Mouse (Mus musculus) liver, embryonic 14.5 days (tissue): Measurements from ENCODE around the gene Gm13212. TPM values are rescaled to one million over a fixed set of nuclear protein-coding genes. Genes with fewer than 3 reads are reported as not detected.
"Not testable (repeated sequence)": the region's sequence is repeated elsewhere in the genome, so short reads cannot be mapped to it uniquely, and the experiment has no call there.

ENCODE experiments used
- ATAC-seq: fragments of 200-750 bp; cut with Nextera tagmentation; 2 replicates; pipeline ENCODE4 v1.8.0; 2017; ENCODE audit warnings: moderate number of reproducible peaks, mild to moderate bottlenecking, moderate library complexity; ENCODE audit not compliant: insufficient read depth
- DNase-seq, 3 experiments: peaks; one replicate each; pipeline ENCODE4 v3.0.0-alpha.2; 2012 to 2013; ENCODE audit warnings: low read depth in 3 of 3, low spot score in 3 of 3
- H3K27ac ChIP-seq: fragments of 300-500 bp; sonication (generic); 2 replicates; pipeline ENCODE4 v1.5.1; 2014; ENCODE audit warnings: moderate library complexity, mild to moderate bottlenecking, control low read depth, inconsistent platforms
- H3K27me3 ChIP-seq: fragments of 300-500 bp; sonication (generic); 2 replicates; pipeline ENCODE4 v1.6.1; 2014; ENCODE audit warnings: mild to moderate bottlenecking, low read length, moderate library complexity; ENCODE audit not compliant: control insufficient read depth, insufficient read depth
- H3K36me3 ChIP-seq: fragments of 300-500 bp; sonication (generic); replicated peaks from 2 replicates; pipeline ENCODE4 v1.6.1; 2014; ENCODE audit warnings: low read depth; ENCODE audit not compliant: control insufficient read depth, insufficient read depth
- H3K4me1 ChIP-seq, 2 experiments: fragments of 200-500 bp in 1 of 2; fragments of 300-500 bp in 1 of 2; sonication (generic) in 1 of 2; replicated peaks; 2 replicates each; pipeline ENCODE4 v1.6.1; 2012 to 2014; ENCODE audit warnings: antibody characterized with exemption in 1 of 2, inconsistent platforms in 1 of 2, low read length in 1 of 2; ENCODE audit not compliant: control insufficient read depth in 2 of 2, insufficient read depth in 2 of 2
- H3K4me2 ChIP-seq: fragments of 300-500 bp; sonication (generic); 2 replicates; pipeline ENCODE4 v1.6.1; 2014; ENCODE audit warnings: low read depth, mild to moderate bottlenecking, control low read depth, moderate library complexity
- H3K4me3 ChIP-seq, 2 experiments: fragments of 200-500 bp in 1 of 2; fragments of 300-500 bp in 1 of 2; sonication (generic) in 1 of 2; 2 replicates each; pipeline ENCODE4 v1.5.1; 2012 to 2014; ENCODE audit warnings: low read depth in 2 of 2, low read length in 2 of 2, mild to moderate bottlenecking in 2 of 2, control low read depth in 1 of 2, inconsistent platforms in 1 of 2, moderate library complexity in 1 of 2; ENCODE audit not compliant: insufficient read depth in 1 of 2
- H3K9ac ChIP-seq: fragments of 300-500 bp; sonication (generic); replicated peaks from 2 replicates; pipeline ENCODE4 v1.6.1; 2014; ENCODE audit warnings: mild to moderate bottlenecking, control low read depth, moderate library complexity
- H3K9me3 ChIP-seq: fragments of 300-500 bp; sonication (generic); 2 replicates; pipeline ENCODE4 v1.6.1; 2016; ENCODE audit warnings: low read length, mixed read lengths; ENCODE audit not compliant: control insufficient read depth
- WGBS: fragments of 180-500 bp; shearing (Covaris S2); extraction: QIAGEN DNeasy Blood & Tissue Kit; methylation state at CpG from one replicate; pipeline ENCODE4 v1.1.7; 2014; ENCODE audit not compliant: insufficient replicate concordance; 5-methylcytosine and 5-hydroxymethylcytosine counted together
- polyA plus RNA-seq, 2 experiments: library from polyadenylated mRNA; depleted of rRNA in 1 of 2; stranded (reverse) in 1 of 2; unstranded in 1 of 2; fragments of >200 nt; fragmentation: Nextera tagmentation in 1 of 2; extraction: Ambion mirVana in 1 of 2; gene quantifications; 2 replicates each; pipeline versions ENCODE4 v1.2.1 to v1.2.3; 2012 to 2014

Gm13212 gene
- polyA plus RNA-seq, 2 experiments, result 1.2 to 2.3 TPM

DNA sequence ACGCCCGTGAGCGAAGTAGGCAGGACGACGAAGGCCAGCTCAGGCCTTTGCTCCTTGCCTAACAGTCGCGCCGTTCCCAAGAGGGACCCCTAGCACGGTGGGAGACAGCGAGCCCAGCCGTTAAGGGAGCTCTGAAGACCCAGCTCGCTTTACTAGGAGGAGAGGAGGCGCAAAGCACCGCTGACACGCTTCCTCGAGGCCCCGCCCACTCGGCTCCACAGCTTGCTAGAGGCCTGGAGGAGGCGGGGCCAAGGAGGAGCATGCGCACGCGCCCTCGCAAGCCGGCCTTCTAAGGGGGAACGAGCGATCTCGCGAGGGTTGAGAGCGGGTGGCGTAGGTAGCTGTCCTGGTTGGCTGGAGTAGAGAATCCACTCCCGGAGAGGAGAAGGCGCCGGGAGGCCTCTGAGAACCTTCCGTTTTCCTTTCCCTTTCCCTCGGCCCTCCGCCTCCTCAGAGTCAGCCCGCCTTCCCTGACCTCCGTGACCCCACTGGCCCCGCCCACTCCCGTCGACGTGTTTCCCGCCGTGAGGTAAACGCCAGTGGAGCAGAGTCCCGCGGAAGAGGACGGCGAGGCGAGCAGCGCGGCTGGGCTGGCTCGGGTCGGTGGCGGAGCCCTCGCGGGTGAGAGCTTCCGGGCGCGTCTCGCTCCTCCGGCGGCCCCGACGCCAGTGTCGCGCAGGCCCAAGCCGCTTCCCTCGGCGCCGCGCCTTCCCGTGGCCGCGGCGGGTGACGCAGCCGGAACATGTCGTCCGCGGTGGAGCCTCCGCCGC lies 55.6 kb downstream of the Gm13212 start:
- not testable (repeated sequence) for H3K4me3 ChIP-seq, ATAC-seq, DNase-seq, H3K27me3 ChIP-seq, H3K9ac ChIP-seq, H3K9me3 ChIP-seq, H3K4me2 ChIP-seq, H3K27ac ChIP-seq, H3K36me3 ChIP-seq, H3K4me1 ChIP-seq
- WGBS, result 23% methylated on average over 73 of the region's 83 CpGs

DNA sequence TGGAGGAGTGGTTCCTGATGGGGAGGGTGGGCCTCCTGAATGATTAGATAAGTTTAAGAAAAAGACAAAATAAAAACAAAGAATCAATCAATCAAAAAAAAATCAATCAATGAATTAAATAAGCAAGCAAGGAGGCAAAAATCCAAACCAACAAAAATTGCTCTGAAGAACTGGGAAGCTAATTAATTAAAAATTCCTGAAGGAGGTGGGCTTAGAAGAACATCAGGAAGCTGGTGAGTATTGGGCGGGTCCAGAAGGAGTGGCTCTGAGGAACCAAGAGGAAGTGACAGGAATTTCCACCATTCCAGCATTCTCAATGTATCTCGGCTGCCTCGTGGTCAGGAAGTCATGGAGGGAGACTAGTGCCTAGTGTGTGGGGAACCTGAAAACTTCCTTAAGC lies 85.4 kb downstream of the Gm13212 start, which contains the start of gene Zfp980:
Zfp980 (plus strand) TSS at position 301 of the 400 bp plus-strand sequence.
- not testable (repeated sequence) for H3K9ac ChIP-seq, H3K36me3 ChIP-seq

DNA sequence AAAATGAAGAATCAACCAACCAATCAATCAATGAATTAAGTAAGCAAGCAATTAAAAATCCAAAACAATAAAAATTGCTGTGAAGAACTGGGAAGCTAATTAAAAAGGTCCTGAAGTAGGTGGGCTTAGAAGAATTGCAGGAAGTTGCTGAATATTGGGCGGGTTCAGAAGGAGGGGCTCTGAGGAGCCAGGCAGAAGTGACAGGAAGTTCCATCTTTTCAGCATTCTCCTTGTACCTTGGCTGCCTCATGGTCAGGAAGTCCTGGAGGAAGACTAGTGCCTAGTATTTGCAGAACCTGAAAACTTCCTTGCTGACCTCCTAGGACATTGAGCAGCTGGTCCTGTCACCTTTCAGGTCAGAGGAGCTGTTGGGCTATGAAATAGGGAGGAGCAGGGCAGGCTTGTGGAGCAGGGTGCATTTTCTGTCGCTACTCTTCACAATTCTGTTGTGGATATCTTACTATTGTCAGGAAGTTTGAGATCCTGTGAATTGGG lies 89.4 kb downstream of the Gm13212 start:
- H3K9ac ChIP-seq, H3K27ac ChIP-seq, H3K4me1 ChIP-seq, ATAC-seq, H3K27me3 ChIP-seq, H3K9me3 ChIP-seq, H3K4me2 ChIP-seq, DNase-seq, H3K4me3 ChIP-seq, H3K36me3 ChIP-seq: not testable (repeated sequence)
- WGBS, result 43% methylated on average over 2 of the region's 2 CpGs

More for the DNA sequence above, 85.4 kb downstream of the Gm13212 start, which contains the start of gene Zfp980:
- H3K27ac ChIP-seq, ATAC-seq, DNase-seq, H3K4me1 ChIP-seq, H3K4me3 ChIP-seq, H3K27me3 ChIP-seq, H3K9me3 ChIP-seq, H3K4me2 ChIP-seq: not testable (repeated sequence)
- WGBS, result 41% methylated on average over 3 of the region's 3 CpGs

Other genes starting within 250 kb of the Gm13212 start
- gene Zfp990, start 74.4 kb upstream of the Gm13212 start, polyA plus RNA-seq (2012; rRNA removed), result 0.02 TPM in 1 of 2 replicates, not detected in the other
- gene Zfp990, start 74.4 kb upstream of the Gm13212 start, polyA plus RNA-seq (2014; fragmentation: Nextera tagmentation; extraction: Ambion mirVana), result not detected in 2 replicates
- gene Zfp980, start 85.5 kb downstream of the Gm13212 start, polyA plus RNA-seq (2012; rRNA removed), result not detected in 2 replicates
- not detected in 2 replicates for gene Zfp980, start 85.5 kb downstream of the Gm13212 start, polyA plus RNA-seq (2014; fragmentation: Nextera tagmentation; extraction: Ambion mirVana)